Comparison of ENCODE assay signal across 9 mouse cellular contexts in the genomic region with DNA sequence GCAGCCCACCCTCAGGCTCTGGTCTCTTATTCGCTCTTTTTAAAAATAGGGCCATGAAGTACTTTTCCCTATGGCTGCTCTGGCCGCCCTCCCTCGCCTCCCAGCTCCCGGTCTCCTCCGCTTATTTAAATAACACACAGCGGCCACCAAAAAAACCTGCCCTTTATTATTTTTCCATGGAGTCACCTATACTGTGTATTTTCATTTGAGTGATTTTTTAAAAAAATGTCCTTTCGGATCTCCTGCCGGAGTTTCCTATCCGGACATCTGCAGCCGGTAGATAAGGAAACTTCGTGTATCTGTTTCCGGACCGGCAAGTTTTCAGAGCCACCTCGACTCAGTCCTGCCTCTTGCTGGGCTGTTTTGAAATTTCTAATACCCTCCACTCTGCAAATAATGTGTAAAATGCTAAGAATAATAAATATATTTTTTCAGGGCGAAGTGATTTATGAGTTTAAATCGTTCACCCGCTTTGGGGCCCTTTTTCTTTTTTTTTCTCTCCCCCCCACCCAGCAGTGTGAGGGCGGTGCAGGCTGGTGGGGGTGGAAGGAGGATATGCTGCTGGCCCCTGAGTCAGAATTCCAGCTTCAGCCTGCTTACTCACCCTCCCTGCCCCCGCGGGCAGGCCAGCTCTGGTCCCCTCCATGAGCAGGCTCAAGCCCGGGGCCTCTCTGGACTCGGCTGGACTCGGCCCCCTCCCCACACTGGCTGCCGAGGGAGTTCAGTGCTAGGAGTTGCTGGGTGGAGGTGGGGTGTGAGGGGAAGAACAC. TPM values are rescaled to one million over a fixed set of nuclear protein-coding genes. Genes with fewer than 3 reads are reported as not detected.
DNase-seq lines count a peak whose midpoint lies in the region; ATAC-seq lines count a peak whose summit lies in the region.
"Had no signal": no experiment of that assay in that cellular context is flagged by ENCODE, and none has a peak within 500 bp of the region (broad histone marks: within the 10 kb centered on the region; RNA-seq: fewer than 3 reads in every experiment).

No protein-coding gene starts in this region.

- intact Hi-C loops in heart, postnatal 36 days (cut with DNase I), result loop anchor here (2.0 kb wide), 1 partner anchor 66 kb away; no protein-coding TSS in a partner anchor

- peak; percentile 59 for DNase-seq in Muller cell, postnatal 12 days (ENCODE audit: inconsistent ontology term)
- DNase-seq in embryo, embryonic 10.5 days (ENCODE audit: low spot score), result peak; percentile 66
- peak; percentile 47 to 51 for DNase-seq in heart, postnatal 36 days
- no peak for DNase-seq in thymus, postnatal 0 days (ENCODE audit: low spot score)
- no peak for DNase-seq in ovary, postnatal 14 days (ENCODE audit: low spot score)
- no peak for DNase-seq in spleen, postnatal 10 days (ENCODE audit: low spot score in 2 of 2)

- no peaks in the 10 kb centered on the region for H3K36me3 ChIP-seq in limb, embryonic 12.5 days
- H3K36me3 ChIP-seq in midbrain, embryonic 13.5 days, result no peaks in the 10 kb centered on the region

- ATAC-seq in limb, embryonic 12.5 days (ENCODE audit: insufficient number of reproducible peaks, insufficient read depth, low FRiP score, low TSS enrichment, low read depth), result no peak
- ATAC-seq in midbrain, embryonic 13.5 days, result no peak

- no peaks in the 10 kb centered on the region for H3K9me3 ChIP-seq in limb, embryonic 12.5 days
- no peaks in the 10 kb centered on the region for H3K9me3 ChIP-seq in midbrain, embryonic 13.5 days

- H3K27me3 ChIP-seq in limb, embryonic 12.5 days, result peaks cover 99% of the 10 kb centered on the region
- peaks cover 99% of the 10 kb centered on the region for H3K27me3 ChIP-seq in midbrain, embryonic 13.5 days

- peak overlapping the region; percentile 8; the same call in 1 of the 2 replicates for H3K4me3 ChIP-seq in limb, embryonic 12.5 days (replicated peaks)
- H3K4me3 ChIP-seq in midbrain, embryonic 13.5 days (replicated peaks), result no peak overlapping the region
- H3K4me3 ChIP-seq: erythroblast, embryonic 14.5 days had no signal

- WGBS in limb, embryonic 12.5 days, result 1% methylated on average over 24 of the region's 24 CpGs
- 2% methylated on average over 24 of the region's 24 CpGs for WGBS in midbrain, embryonic 13.5 days

- peaks cover 29% of the 10 kb centered on the region for H3K4me1 ChIP-seq in limb, embryonic 12.5 days (replicated peaks)
- peaks cover 51% of the 10 kb centered on the region for H3K4me1 ChIP-seq in midbrain, embryonic 13.5 days (replicated peaks)

- no peak overlapping the region for H3K27ac ChIP-seq in limb, embryonic 12.5 days
- no peak overlapping the region for H3K27ac ChIP-seq in midbrain, embryonic 13.5 days

- peak overlapping the region; percentile 34; the same call in 1 of the 2 replicates for H3K4me2 ChIP-seq in limb, embryonic 12.5 days
- peak overlapping the region; percentile 64; the same call in 1 of the 2 replicates for H3K4me2 ChIP-seq in midbrain, embryonic 13.5 days (replicated peaks)

- H3K9ac ChIP-seq in limb, embryonic 12.5 days (replicated peaks), result no peak overlapping the region
- no peak overlapping the region for H3K9ac ChIP-seq in midbrain, embryonic 13.5 days (replicated peaks)

RNA-seq across cellular contexts. Expression of gene Gata2, which starts 9.4 kb away (rescaled TPM):
- total RNA-seq in heart, postnatal 36 days (2021), result 10 to 100 TPM; 17.3 to 20.1 TPM
- polyA plus RNA-seq in limb, embryonic 12.5 days (2016; fragmentation: Nextera tagmentation; extraction: Ambion mirVana), result 5.7 and 8.6 TPM in 2 replicates
- 25.7 and 38.1 TPM in 2 replicates for polyA plus RNA-seq in midbrain, embryonic 13.5 days (2015; fragmentation: Nextera tagmentation; extraction: Ambion mirVana)
- 1.6 and 1.8 TPM in 2 replicates for polyA plus RNA-seq in thymus, postnatal 0 days (2015; fragmentation: Nextera tagmentation; extraction: Ambion mirVana)

RNA-seq across cellular contexts. Expression of gene Dnajb8, which starts 19.0 kb away (rescaled TPM):
- not detected for total RNA-seq in heart, postnatal 36 days (2021)
- polyA plus RNA-seq in limb, embryonic 12.5 days (2016; fragmentation: Nextera tagmentation; extraction: Ambion mirVana), result not detected in 2 replicates
- not detected in 2 replicates for polyA plus RNA-seq in midbrain, embryonic 13.5 days (2015; fragmentation: Nextera tagmentation; extraction: Ambion mirVana)
- not detected in 2 replicates for polyA plus RNA-seq in thymus, postnatal 0 days (2015; fragmentation: Nextera tagmentation; extraction: Ambion mirVana)
- polyA plus RNA-seq: erythroblast, embryonic 14.5 days had no signal

Comparison
In these comparisons a context has a peak if more than half of its experiments do, and no peak if none do; other contexts are left out.
1. DNase-seq: peak in Muller cell, postnatal 12 days (single experiment), embryo, embryonic 10.5 days (single experiment) and heart, postnatal 36 days (2 of 2); none in thymus, postnatal 0 days (single experiment), ovary, postnatal 14 days (single experiment) and spleen, postnatal 10 days (0 of 2).